In the genomic region with DNA sequence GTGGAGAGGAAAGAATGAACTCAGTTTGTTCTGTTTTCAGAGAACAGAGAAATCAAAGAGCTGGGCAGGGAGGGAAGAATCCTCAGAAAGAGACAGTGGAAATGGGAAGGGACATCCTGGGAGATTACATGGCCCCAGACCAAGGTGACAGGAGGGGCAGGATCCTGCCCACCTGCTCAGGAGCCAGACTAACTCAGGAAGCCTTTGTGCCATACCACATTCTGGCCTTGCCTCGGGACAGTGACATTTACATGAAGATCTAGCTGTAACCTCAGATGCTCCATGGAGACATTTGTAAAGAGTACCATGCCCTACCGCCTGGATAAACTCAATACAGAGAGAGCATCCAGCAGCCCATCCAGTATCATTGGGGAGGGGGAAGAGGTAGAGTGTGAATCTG, we compare ENCODE assay signal across 23 mouse cellular contexts.
"Had no signal": no experiment of that assay in that cellular context is flagged by ENCODE, and none has a peak within 500 bp of the region (broad histone marks: within the 10 kb centered on the region; RNA-seq: fewer than 3 reads in every experiment).

No protein-coding gene starts in this region.

- H3K36me3 ChIP-seq: limb, embryonic 12.5 days; limb, embryonic 15.5 days; lung, embryonic 15.5 days; midbrain, embryonic 10.5 days; stomach, embryonic 15.5 days had no signal

- H3K4me1 ChIP-seq: limb, embryonic 12.5 days; lung, embryonic 15.5 days; midbrain, embryonic 10.5 days; stomach, embryonic 15.5 days had no signal

- H3K4me2 ChIP-seq: limb, embryonic 12.5 days; limb, embryonic 15.5 days; liver, embryonic 11.5 days; lung, embryonic 15.5 days; midbrain, embryonic 13.5 days; neural tube, embryonic 13.5 days; stomach, embryonic 15.5 days had no signal

- ATAC-seq: liver, postnatal 0 days; midbrain, embryonic 13.5 days; midbrain, embryonic 16.5 days had no signal

- H3K27me3 ChIP-seq: limb, embryonic 12.5 days; limb, embryonic 15.5 days; lung, embryonic 15.5 days; megakaryocyte, embryonic 14.5 days; midbrain, embryonic 13.5 days; neural tube, embryonic 13.5 days; stomach, embryonic 15.5 days had no signal

- H3K27ac ChIP-seq: kidney, postnatal 0 days; limb, embryonic 12.5 days; limb, embryonic 15.5 days; liver, embryonic 14.5 days; lung, embryonic 15.5 days; midbrain, embryonic 10.5 days; midbrain, embryonic 13.5 days; neural tube, embryonic 13.5 days; stomach, embryonic 15.5 days had no signal

- H3K9ac ChIP-seq: limb, embryonic 12.5 days; limb, embryonic 15.5 days; liver, embryonic 14.5 days; liver, postnatal 0 days; lung, embryonic 15.5 days; midbrain, embryonic 13.5 days; neural tube, embryonic 13.5 days; stomach, embryonic 15.5 days had no signal

- H3K9me3 ChIP-seq: limb, embryonic 12.5 days; limb, embryonic 15.5 days; lung, embryonic 15.5 days; megakaryocyte, embryonic 14.5 days; midbrain, embryonic 10.5 days; midbrain, embryonic 13.5 days; neural tube, embryonic 13.5 days; stomach, embryonic 15.5 days had no signal

- DNase-seq: left cerebral cortex, postnatal 4 days; liver, postnatal 0 days; lung, postnatal 10 days; lung, postnatal 36 days; retina, postnatal 1 day; right cerebral cortex, postnatal 25 days; spleen, adult 18-20 months; thymus, adult 2 months; thymus, postnatal 14 days; thymus, postnatal 4 days had no signal

- H3K4me3 ChIP-seq: limb, embryonic 12.5 days; limb, embryonic 15.5 days; lung, embryonic 15.5 days; megakaryocyte, embryonic 14.5 days; midbrain, embryonic 10.5 days; midbrain, embryonic 13.5 days; myocyte; neural tube, embryonic 13.5 days; stomach, embryonic 15.5 days had no signal
